ENCODE assay signal across 26 mouse cellular contexts in genomic region chr7:122924256-122924655, GRCm38 (mm10). TPM values are rescaled to one million over a fixed set of nuclear protein-coding genes. Genes with fewer than 3 reads are reported as not detected.
DNase-seq lines count a peak whose midpoint lies in the region; ATAC-seq and TF ChIP-seq lines count a peak whose summit lies in the region.
"Had no signal": no experiment of that assay in that cellular context is flagged by ENCODE, and none has a peak within 500 bp of the region (broad histone marks: within the 10 kb centered on the region; RNA-seq: fewer than 3 reads in every experiment).

No protein-coding gene starts in this region.

- no peaks in the 10 kb centered on the region for H3K79me2 ChIP-seq in MEL (ENCODE audit: control insufficient read depth, insufficient read depth, low read length, poor library complexity)

- peaks cover 0 to 16% of the 10 kb centered on the region in 2 experiments; a peak in 2 of 4 replicates for H3K36me3 ChIP-seq in MEL (ENCODE audit: control insufficient read depth in 1 of 2, insufficient read depth in 2 of 2, low read length in 2 of 2)
- no peaks in the 10 kb centered on the region for H3K36me3 ChIP-seq in midbrain, embryonic 14.5 days (ENCODE audit: control insufficient read depth, insufficient read depth, low read length)
- H3K36me3 ChIP-seq: forebrain, embryonic 10.5 days; hindbrain, embryonic 15.5 days; kidney, embryonic 15.5 days; limb, embryonic 15.5 days; midbrain, embryonic 13.5 days had no signal

- TF ChIP-seq RAD21 in MEL (IDR thresholded peaks at IDR 0.05; ENCODE audit: low read depth, low read length), result no peak

- intact Hi-C loops in heart, postnatal 14 days (cut with DNase I), result loop anchor here (5.0 kb wide), 2 partner anchors 102 to 677 kb away; no protein-coding TSS in a partner anchor

- H3K4me2 ChIP-seq in midbrain, embryonic 14.5 days (ENCODE audit: low read length), result no peak overlapping the region
- H3K4me2 ChIP-seq: hindbrain, embryonic 15.5 days; kidney, embryonic 15.5 days; limb, embryonic 15.5 days; lung, embryonic 14.5 days; midbrain, embryonic 13.5 days had no signal

- no peaks in the 10 kb centered on the region for H3K9me3 ChIP-seq in MEL (replicated peaks; ENCODE audit: insufficient read depth, low read length)
- H3K9me3 ChIP-seq in midbrain, embryonic 14.5 days (ENCODE audit: control insufficient read depth, low read length), result no peaks in the 10 kb centered on the region
- H3K9me3 ChIP-seq: forebrain, embryonic 10.5 days; hindbrain, embryonic 15.5 days; kidney, embryonic 15.5 days; limb, embryonic 15.5 days; megakaryocyte, embryonic 14.5 days; midbrain, embryonic 13.5 days had no signal

- H3K27ac ChIP-seq in MEL (ENCODE audit: control insufficient read depth, low read depth, low read length), result no peak overlapping the region
- no peak overlapping the region for H3K27ac ChIP-seq in midbrain, embryonic 14.5 days (replicated peaks; ENCODE audit: low read depth, low read length)
- H3K27ac ChIP-seq: forebrain, embryonic 10.5 days; hindbrain, embryonic 15.5 days; kidney, embryonic 15.5 days; limb, embryonic 15.5 days; liver, embryonic 14.5 days; midbrain, embryonic 13.5 days had no signal

- 82% methylated on average over 3 of the region's 3 CpGs for WGBS in midbrain, embryonic 14.5 days

- H3K4me3 ChIP-seq in MEL (ENCODE audit: control insufficient read depth in 1 of 2, insufficient read depth in 1 of 2, low read depth in 2 of 2, low read length in 2 of 2), result no peak overlapping the region
- H3K4me3 ChIP-seq in midbrain, embryonic 14.5 days (replicated peaks; ENCODE audit: low read depth, low read length), result no peak overlapping the region
- H3K4me3 ChIP-seq: forebrain, embryonic 10.5 days; hindbrain, embryonic 15.5 days; kidney, embryonic 15.5 days; limb, embryonic 15.5 days; megakaryocyte, embryonic 14.5 days; midbrain, embryonic 13.5 days had no signal

- TF ChIP-seq EP300 in MEL (IDR thresholded peaks at IDR 0.05; ENCODE audit: low read depth in 1 of 2, low read length in 2 of 2), result peak in 1 of 2 experiments; percentile 30; a peak in 1 of 4 replicates

- H3K9ac ChIP-seq in MEL (ENCODE audit: control insufficient read depth, low read depth, low read length, poor library complexity, severe bottlenecking), result no peak overlapping the region
- no peak overlapping the region for H3K9ac ChIP-seq in midbrain, embryonic 14.5 days (replicated peaks; ENCODE audit: low read length)
- H3K9ac ChIP-seq: hindbrain, embryonic 15.5 days; kidney, embryonic 15.5 days; limb, embryonic 15.5 days; liver, embryonic 14.5 days; lung, embryonic 14.5 days; midbrain, embryonic 13.5 days had no signal

- peak; percentile 14 for DNase-seq in CD4-positive helper T cell, adult 2 months (ENCODE audit: low read depth, low spot score)
- DNase-seq in MEL (ENCODE audit: low read depth, low spot score), result peak; percentile 67
- DNase-seq in layer of hippocampus, postnatal 25 days (ENCODE audit: extremely low spot score in 1 of 2, low spot score in 1 of 2), result no peak
- no peak for DNase-seq in midbrain, embryonic 14.5 days
- DNase-seq in heart, postnatal 14 days, result no peak
- DNase-seq: adrenal gland, postnatal 25 days; cerebellum, adult 8-10 months; gastrocnemius, postnatal 10 days; heart, adult 18-20 months; heart, postnatal 4 days; kidney, postnatal 4 days; left cerebral cortex, postnatal 4 days; lung, embryonic 14.5 days; right cerebral cortex, postnatal 14 days; thymus, postnatal 14 days had no signal

- no peaks in the 10 kb centered on the region; a peak in 1 of 4 replicates for H3K27me3 ChIP-seq in MEL (ENCODE audit: control insufficient read depth in 1 of 2, insufficient read depth in 2 of 2, low read length in 2 of 2)
- H3K27me3 ChIP-seq in midbrain, embryonic 14.5 days (ENCODE audit: control insufficient read depth, insufficient read depth, low read length), result no peaks in the 10 kb centered on the region
- H3K27me3 ChIP-seq: hindbrain, embryonic 15.5 days; kidney, embryonic 15.5 days; limb, embryonic 15.5 days; midbrain, embryonic 13.5 days had no signal

- peak; percentile 70 for ATAC-seq in inflammation-experienced regulatory T-cells, adult 6 months
- ATAC-seq in midbrain, embryonic 14.5 days (ENCODE audit: low FRiP score, low TSS enrichment), result no peak
- ATAC-seq in erythroblast, adult 5-6 weeks (replicated peaks; ENCODE audit: low FRiP score, poor library complexity, severe bottlenecking), result no peak
- ATAC-seq: forebrain, embryonic 16.5 days; intestine, embryonic 16.5 days; midbrain, embryonic 13.5 days had no signal

- no peak for TF ChIP-seq CTCF in MEL (IDR thresholded peaks at IDR 0.05 in 2 of 3, conservative IDR thresholded peaks at IDR 0.05 in 1 of 3; ENCODE audit: control insufficient read depth in 1 of 3, insufficient read depth in 1 of 3, low read depth in 2 of 3, low read length in 3 of 3, poor library complexity in 1 of 3, severe bottlenecking in 1 of 3)

- H3K4me1 ChIP-seq in MEL (ENCODE audit: control insufficient read depth in 1 of 2, insufficient read depth in 2 of 2, low read length in 2 of 2), result peaks cover 0 to 23% of the 10 kb centered on the region in 2 experiments; a peak in 2 of 4 replicates
- H3K4me1 ChIP-seq in midbrain, embryonic 14.5 days (ENCODE audit: control insufficient read depth, insufficient read depth, low read length), result no peaks in the 10 kb centered on the region
- H3K4me1 ChIP-seq: forebrain, embryonic 10.5 days; kidney, embryonic 15.5 days; limb, embryonic 15.5 days had no signal

- no peak for TF ChIP-seq POLR2A in MEL (IDR thresholded peaks at IDR 0.05; ENCODE audit: control insufficient read depth in 1 of 2, insufficient read depth in 1 of 2, low read depth in 1 of 2, low read length in 2 of 2, poor library complexity in 1 of 2)

TF ChIP-seq in MEL, 35 proteins besides CTCF, POLR2A, EP300 and RAD21:
- TF ChIP-seq MXI1 (IDR thresholded peaks at IDR 0.05; ENCODE audit: low read depth, low read length) (no peak), CHD2 (IDR thresholded peaks at IDR 0.05; ENCODE audit: low read length) (peak; percentile 19; the same call in 1 of the 2 replicates), MAZ (IDR thresholded peaks at IDR 0.05; ENCODE audit: low read depth, low read length) (no peak), JUND (IDR thresholded peaks at IDR 0.05; ENCODE audit: low read depth, low read length) (0 out of 2 replicates have a peak, but pooled peaks have one; percentile 24)
TF ChIP-seq in MEL: peak in this region for 2.

RNA-seq across cellular contexts. Expression of gene Rbbp6, which starts 41.2 kb away (rescaled TPM):
- total RNA-seq in MEL (2012; rRNA removed), result 22.7 and 25.6 TPM in 2 replicates
- 10 to 100 TPM in 1 of 2 experiments, not detected in 1; 70.6 TPM for polyA plus RNA-seq in MEL (2012; ENCODE audit: insufficient read depth in 1 of 2, insufficient read length in 2 of 2, low read depth in 1 of 2, low replicate concordance in 2 of 2, missing spikeins in 1 of 2)
- polyA plus RNA-seq in inflammation-experienced regulatory T-cells, adult 6 months (2017; shearing (Covaris generic)), result 10 to 100 TPM; 33.9 to 66.1 (median 58.2) TPM
- 10 to 100 TPM; 57.9 to 73.0 TPM for total RNA-seq in layer of hippocampus, postnatal 25 days (2021)
- 31.6 and 36.8 TPM in 2 replicates for polyA plus RNA-seq in midbrain, embryonic 14.5 days (2014; fragmentation: Nextera tagmentation; extraction: Ambion mirVana)
- 10 to 100 TPM; 40.5 to 42.2 TPM for total RNA-seq in heart, postnatal 14 days (2021)
- total RNA-seq in erythroblast, adult 5-6 weeks (2015; ENCODE audit: low replicate concordance), result 43.8 and 58.1 TPM in 2 replicates
- total RNA-seq in erythroblast, adult 5-6 weeks (2017; ENCODE audit: low replicate concordance), result 27.5 and 29.0 TPM in 2 replicates

Comparison
In these comparisons a context has a peak if more than half of its experiments do, and no peak if none do; other contexts are left out.
1. DNase-seq: peak in CD4-positive helper T cell, adult 2 months (single experiment) and MEL (single experiment); none in layer of hippocampus, postnatal 25 days (0 of 2), midbrain, embryonic 14.5 days (single experiment) and heart, postnatal 14 days (0 of 2).